Mouse (Mus musculus): ENCODE results near the gene Cdk6.

GRCm38 (mm10) chr5:3522826-3523225 lies 181.5 kb downstream of the Cdk6 start:
- TF ChIP-seq POLR2A (IDR thresholded peaks at IDR 0.05; ENCODE audit: insufficient read length, low read depth): no peak
- no peak for TF ChIP-seq TCF3 (IDR thresholded peaks at IDR 0.05; ENCODE audit: insufficient read length, low read depth)
- TF ChIP-seq POLR2AphosphoS2 (IDR thresholded peaks at IDR 0.05; ENCODE audit: insufficient read length, low read depth): no peak
- TF ChIP-seq MYOD1 (IDR thresholded peaks at IDR 0.05; ENCODE audit: control insufficient read depth in 1 of 3, insufficient read length in 2 of 3, low read depth in 2 of 3): no peak
- TF ChIP-seq E2F4 (IDR thresholded peaks at IDR 0.05; ENCODE audit: insufficient read depth): no peak
- TF ChIP-seq MAX (IDR thresholded peaks at IDR 0.05; ENCODE audit: low read depth): no peak
- no peak for TF ChIP-seq USF1 (IDR thresholded peaks at IDR 0.05; ENCODE audit: low read depth)
- no peak for TF ChIP-seq TCF12 (IDR thresholded peaks at IDR 0.05; ENCODE audit: insufficient read depth, poor library complexity, severe bottlenecking)
- no peak for TF ChIP-seq SRF (IDR thresholded peaks at IDR 0.05; ENCODE audit: control insufficient read depth, insufficient read length, low read depth)

Data from myocyte (in vitro differentiated cells).